Mouse (Mus musculus): Measurements from ENCODE around the gene Med21. TPM values are rescaled to one million over a fixed set of nuclear protein-coding genes. Genes with fewer than 3 reads are reported as not detected.
A peak's percentile ranks its signal among the peaks of the same experiment; 100 is the strongest.

Gene Med21
- total RNA-seq, 2 experiments from 2014 or later, result 34.7 to 38.0 TPM

DNA sequence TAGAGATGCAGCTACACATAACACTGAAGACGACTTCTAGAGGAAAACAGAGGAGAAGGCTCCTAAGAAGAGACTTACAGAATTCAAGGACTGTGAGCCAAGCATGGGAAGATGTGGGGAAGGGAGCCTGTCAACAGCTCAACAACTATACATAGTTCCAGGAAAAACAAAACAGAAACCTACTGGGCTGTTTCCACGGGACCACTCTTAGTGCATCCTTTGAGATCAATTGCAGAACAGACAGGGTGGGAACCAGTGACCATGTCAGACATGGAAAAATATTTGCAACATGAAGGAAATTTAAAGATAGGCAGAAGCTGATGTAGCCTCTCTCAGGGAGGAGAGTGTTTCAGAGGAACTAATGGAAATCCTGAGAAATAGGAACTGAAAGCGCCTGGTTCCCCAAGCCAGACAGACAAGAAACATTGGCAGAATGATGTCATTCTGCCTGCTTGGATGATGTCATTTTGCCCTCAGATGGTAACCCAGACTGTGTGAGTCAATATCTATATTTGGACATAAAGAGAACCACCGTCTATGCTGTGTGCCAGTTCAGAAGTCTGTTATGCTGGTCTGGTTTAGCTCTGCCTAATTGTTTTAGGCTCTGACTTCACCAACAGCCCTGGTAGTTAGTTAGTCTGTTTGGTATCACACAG is 32.7 kb downstream of the Med21 start:
- intact Hi-C loops (cut with DNase I), result no loop called here
- no peak for DNase-seq

DNA sequence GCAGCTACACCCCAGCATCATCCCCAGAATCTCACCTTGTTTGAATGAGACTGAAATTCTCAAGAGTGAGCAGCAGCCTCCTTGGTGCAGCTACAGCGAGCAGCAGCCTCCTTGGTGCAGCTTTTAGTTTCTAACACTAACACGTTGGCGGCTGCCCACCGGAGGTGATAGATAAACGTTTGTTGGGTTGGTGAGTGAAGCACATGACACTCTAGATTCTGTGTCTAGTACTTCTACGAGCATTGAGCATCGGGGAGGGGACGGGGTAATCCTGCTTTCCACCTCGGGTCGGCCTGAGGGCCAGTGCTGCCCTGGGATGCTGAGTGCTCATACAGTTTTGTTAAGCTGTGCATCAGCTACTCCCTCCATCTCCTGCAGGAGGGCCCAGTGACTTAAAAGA is 34.6 kb downstream of the Med21 start:
- intact Hi-C loops (cut with DNase I), result no loop called here
- no peak for DNase-seq

- intact Hi-C loops (cut with DNase I), result no loop called here
- no peak for DNase-seq
Observed at GRCm38 (mm10) chr6:146678136-146679070, 36.1 kb downstream of the Med21 start.

- intact Hi-C loops (cut with DNase I), result no loop called here
- no peak for DNase-seq
Observed at GRCm38 (mm10) chr6:146683881-146684280, 41.5 kb downstream of the Med21 start.

GRCm38 (mm10) chr6:146685781-146686308 is 43.5 kb downstream of the Med21 start:
- peak; percentile 39 to 48 for DNase-seq
- intact Hi-C loops (cut with DNase I), result no loop called here

DNA sequence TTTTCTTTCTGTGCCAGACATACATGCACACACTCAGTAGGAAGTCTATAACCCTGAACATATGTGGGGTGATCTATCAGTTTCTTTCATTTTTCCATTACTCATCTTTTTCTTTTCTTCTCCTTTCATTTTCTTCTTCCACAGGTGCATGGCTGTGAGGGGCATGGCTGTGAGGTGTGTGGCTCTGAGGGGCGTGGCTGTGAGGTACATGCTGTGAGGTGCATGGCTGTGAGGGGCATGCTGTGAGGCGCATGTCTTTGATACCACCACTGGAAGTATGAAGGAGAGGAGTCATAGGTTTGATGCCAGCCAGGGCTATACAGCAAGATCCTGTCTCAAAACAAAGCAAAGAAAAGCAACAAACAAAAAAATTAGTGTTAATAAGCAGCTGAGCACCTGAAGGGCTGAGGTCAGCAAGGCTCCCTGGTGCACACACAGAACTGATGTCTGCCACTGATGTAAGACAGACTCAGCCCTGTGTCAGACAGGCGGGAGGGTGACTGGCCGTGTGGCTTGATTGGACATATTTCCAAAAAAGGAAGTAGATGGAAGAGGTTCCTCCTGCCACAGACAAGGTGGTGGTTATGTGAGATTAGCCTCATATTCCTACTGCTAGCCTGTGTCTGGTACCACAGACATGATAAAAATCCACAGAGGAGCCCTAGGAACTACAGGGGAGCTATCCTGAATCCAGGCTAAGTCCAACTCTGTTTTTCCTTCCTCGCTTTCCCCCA is 44.3 kb downstream of the Med21 start:
- no peak for DNase-seq
- intact Hi-C loops (cut with DNase I), result no loop called here

DNA sequence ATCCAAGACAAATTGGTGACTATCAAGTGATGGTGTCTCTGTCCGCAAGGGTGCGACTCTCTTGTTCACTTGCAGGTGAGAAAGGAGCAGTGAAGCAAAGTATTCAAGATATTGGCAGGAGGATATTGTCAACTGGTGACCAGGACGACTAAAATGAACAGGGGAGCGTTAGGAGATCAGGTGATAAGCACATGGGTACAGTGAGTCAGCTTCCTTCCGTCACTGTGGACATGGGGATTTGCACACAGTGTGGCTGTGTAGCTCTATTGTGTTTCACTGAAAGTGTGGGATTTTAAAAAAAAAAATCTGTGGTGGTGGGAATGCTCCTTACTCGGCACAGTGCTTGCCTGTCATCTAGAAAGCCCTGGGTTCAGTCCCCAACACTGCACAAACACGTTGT is 45.7 kb downstream of the Med21 start:
- no peak for DNase-seq
- intact Hi-C loops (cut with DNase I), result no loop called here

DNA sequence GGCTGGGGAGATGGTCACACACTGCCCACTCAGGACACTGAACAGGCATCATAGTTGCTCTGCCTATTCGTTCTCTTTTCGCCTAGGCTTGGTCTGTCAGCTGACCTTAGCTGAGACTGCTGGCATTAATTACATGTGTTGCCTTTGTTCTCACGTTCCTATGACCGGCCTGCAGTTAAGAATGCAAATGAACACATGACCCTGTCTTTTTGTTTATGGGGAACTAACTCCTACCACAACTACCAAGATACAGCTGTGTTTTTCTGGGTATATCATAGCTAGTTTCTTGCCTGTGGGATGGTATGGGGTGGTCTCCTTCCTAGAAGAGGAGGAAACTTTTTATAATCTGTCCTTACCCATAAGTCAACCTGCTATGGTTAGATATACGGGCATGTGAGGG is 46.5 kb downstream of the Med21 start:
- no peak for DNase-seq
- intact Hi-C loops (cut with DNase I), result no loop called here

- intact Hi-C loops (cut with DNase I), result no loop called here
- no peak for DNase-seq
Observed at GRCm38 (mm10) chr6:146697767-146698166, 55.4 kb downstream of the Med21 start.

- DNase-seq, result no peak
- intact Hi-C loops (cut with DNase I), result no loop called here
Observed at GRCm38 (mm10) chr6:146698376-146698775, 56.0 kb downstream of the Med21 start.

Other genes starting within 250 kb of the Med21 start
- gene Itpr2, start 140.3 kb upstream of the Med21 start, total RNA-seq (2021), result 1 to 10 TPM; 7.9 to 9.6 TPM
- gene Fgfr1op2, start 65.3 kb upstream of the Med21 start, total RNA-seq (2021), result 10 to 100 TPM; 44.0 to 48.1 TPM
- 10 to 100 TPM; 11.3 to 11.8 TPM for gene Ints13, start 64.7 kb upstream of the Med21 start, total RNA-seq (2021)
- gene Tm7sf3, start 277 bp downstream of the Med21 start, total RNA-seq (2021), result 1 to 10 TPM; 6.2 to 7.3 TPM
- 1 to 10 TPM; 7.7 to 8.5 TPM for gene Stk38l, start 82.4 kb downstream of the Med21 start, total RNA-seq (2021)
- gene Arntl2, start 153.5 kb downstream of the Med21 start, total RNA-seq (2021), result 1 to 10 TPM in 1 of 2 experiments, under 1 TPM in 1; 0.39 to 1.3 TPM
- gene Smco2, start 207.6 kb downstream of the Med21 start, total RNA-seq (2021), result not detected
- gene Ppfibp1, start 245.9 kb downstream of the Med21 start, total RNA-seq (2021), result 10 to 100 TPM; 36.7 to 37.6 TPM

Data from gastrocnemius, postnatal 36 days (tissue).